ENCODE assay signal across 26 mouse cellular contexts in the genomic region with DNA sequence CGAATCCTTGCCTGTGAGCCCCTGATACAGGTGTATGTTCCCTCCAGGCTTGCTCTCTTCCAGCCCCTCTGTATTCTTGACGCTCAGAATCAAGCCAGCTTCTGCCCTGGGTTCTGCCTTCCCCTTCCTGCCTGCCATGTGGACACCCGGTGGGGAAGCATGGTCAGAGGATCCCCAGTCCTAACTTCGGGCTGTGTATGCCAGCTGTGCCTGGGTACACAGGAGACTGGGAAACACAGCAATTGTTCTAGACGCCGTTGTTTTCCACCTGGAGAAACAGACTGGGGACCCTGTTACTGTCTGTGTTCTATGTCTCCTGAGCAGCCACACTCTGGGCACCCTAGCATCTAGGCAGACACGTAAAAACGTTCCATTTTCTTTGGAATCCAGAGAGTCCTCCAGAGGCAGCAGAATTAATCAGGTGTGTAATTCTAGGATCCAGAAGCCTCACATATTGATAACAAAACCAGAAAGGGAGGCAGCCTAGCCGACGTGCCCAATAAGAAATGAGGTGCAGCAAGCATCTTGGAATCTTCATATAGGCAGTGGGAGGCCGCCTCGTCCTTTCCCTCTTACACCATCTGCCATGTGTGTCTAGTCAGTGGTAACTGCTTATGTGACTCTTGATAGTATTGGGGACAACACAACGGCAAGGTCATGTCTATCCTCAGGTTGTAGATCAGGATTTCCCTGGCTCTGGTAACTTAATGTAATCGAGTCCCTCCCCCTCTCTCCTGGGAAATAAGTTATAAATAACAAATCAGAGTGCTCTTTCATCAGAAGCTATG. TPM values are rescaled to one million over a fixed set of nuclear protein-coding genes. Genes with fewer than 3 reads are reported as not detected.
"Had no signal": no experiment of that assay in that cellular context is flagged by ENCODE, and none has a peak within 500 bp of the region (broad histone marks: within the 10 kb centered on the region; RNA-seq: fewer than 3 reads in every experiment).

No protein-coding gene starts in this region.

- H3K4me2 ChIP-seq: intestine, embryonic 15.5 days; kidney, embryonic 15.5 days; limb, embryonic 13.5 days; liver, embryonic 12.5 days; liver, embryonic 15.5 days; lung, embryonic 15.5 days; neural tube, embryonic 13.5 days; stomach, embryonic 15.5 days had no signal

- H3K27me3 ChIP-seq: intestine, embryonic 15.5 days; kidney, embryonic 15.5 days; limb, embryonic 13.5 days; liver, embryonic 12.5 days; liver, embryonic 15.5 days; lung, embryonic 15.5 days; stomach, embryonic 15.5 days had no signal

- H3K4me1 ChIP-seq: intestine, embryonic 15.5 days; kidney, embryonic 15.5 days; limb, embryonic 10.5 days; limb, embryonic 13.5 days; liver, embryonic 12.5 days; liver, embryonic 15.5 days; lung, embryonic 15.5 days; megakaryocyte, embryonic 14.5 days; neural tube, embryonic 13.5 days; stomach, embryonic 15.5 days had no signal

- H3K36me3 ChIP-seq: intestine, embryonic 15.5 days; kidney, embryonic 15.5 days; limb, embryonic 10.5 days; limb, embryonic 13.5 days; liver, embryonic 12.5 days; liver, embryonic 15.5 days; lung, embryonic 15.5 days; midbrain, embryonic 10.5 days; neural tube, embryonic 13.5 days; stomach, embryonic 15.5 days had no signal

- DNase-seq: kidney, adult 11 months; kidney, adult 8-10 months; kidney, postnatal 10 days; kidney, postnatal 36 days; layer of hippocampus, postnatal 36 days; liver; lung, adult 18-20 months; lung, postnatal 10 days; lung, postnatal 36 days; retina, postnatal 1 day; thymus, postnatal 25 days had no signal

- H3K4me3 ChIP-seq: intestine, embryonic 15.5 days; kidney, embryonic 15.5 days; limb, embryonic 10.5 days; limb, embryonic 13.5 days; liver, embryonic 12.5 days; liver, embryonic 15.5 days; lung, embryonic 15.5 days; megakaryocyte, embryonic 14.5 days; midbrain, embryonic 10.5 days; myocyte; neural tube, embryonic 13.5 days; stomach, embryonic 15.5 days had no signal

- H3K9ac ChIP-seq: intestine, embryonic 15.5 days; kidney, embryonic 15.5 days; limb, embryonic 13.5 days; liver, embryonic 12.5 days; liver, embryonic 15.5 days; lung, embryonic 15.5 days; neural tube, embryonic 13.5 days; stomach, embryonic 15.5 days had no signal

- ATAC-seq: intestine, embryonic 15.5 days; liver, embryonic 12.5 days had no signal

- H3K9me3 ChIP-seq: intestine, embryonic 15.5 days; kidney, embryonic 15.5 days; limb, embryonic 10.5 days; limb, embryonic 13.5 days; liver, embryonic 12.5 days; liver, embryonic 15.5 days; lung, embryonic 15.5 days; megakaryocyte, embryonic 14.5 days; midbrain, embryonic 10.5 days; neural tube, embryonic 13.5 days; stomach, embryonic 15.5 days had no signal

- H3K27ac ChIP-seq: intestine, embryonic 15.5 days; kidney, embryonic 15.5 days; limb, embryonic 10.5 days; limb, embryonic 13.5 days; liver, embryonic 12.5 days; liver, embryonic 15.5 days; lung, embryonic 15.5 days; midbrain, embryonic 10.5 days; neural tube, embryonic 13.5 days; stomach, embryonic 15.5 days had no signal

RNA-seq across cellular contexts. Expression of gene Mindy4b-ps, which starts 6.4 kb away (rescaled TPM):
- total RNA-seq: monocyte, adult 5-6 weeks; neutrophil, adult 5-6 weeks had no signal
- polyA plus RNA-seq: intestine, embryonic 15.5 days; kidney, embryonic 15.5 days; limb, embryonic 10.5 days; limb, embryonic 13.5 days; liver, embryonic 12.5 days; liver, embryonic 15.5 days; lung, embryonic 15.5 days; midbrain, embryonic 10.5 days; myocyte; neural tube, embryonic 13.5 days; stomach, embryonic 15.5 days; thymus, postnatal 0 days had no signal

RNA-seq across cellular contexts. Expression of gene Clrn1, which starts 56.6 kb away (rescaled TPM):
- total RNA-seq: monocyte, adult 5-6 weeks had no signal
- polyA plus RNA-seq: intestine, embryonic 15.5 days; liver, embryonic 12.5 days; liver, embryonic 15.5 days; myocyte; stomach, embryonic 15.5 days had no signal
